Mouse (Mus musculus) mouse embryonic stem cell (cell line): ENCODE data around the gene 2810459M11Rik.

Experiments used
- in situ Hi-C, 2 experiments: fragments of 300-500 bp; cut with MboI; formaldehyde crosslinking; loops; 1 replicate in 1 of 2; 3 replicates in 1 of 2; pipeline ENCODE4 v1.14.3; 2019 to 2020; ENCODE audit warnings: low sequenced_read_pairs in 2 of 2, low pct_unique_long_range_greater_than_20kb in 1 of 2, mixed read lengths in 1 of 2; ENCODE audit not compliant: unreplicated experiment in 1 of 2

2810459M11Rik gene

GRCm38 (mm10) chr1:86046833-86047563 is 1.3 kb downstream of the 2810459M11Rik start:
- in situ Hi-C loops, result no loop called here

GRCm38 (mm10) chr1:86048231-86048630 is 2.6 kb downstream of the 2810459M11Rik start:
- in situ Hi-C loops, result no loop called here

GRCm38 (mm10) chr1:86048744-86049143 is 3.1 kb downstream of the 2810459M11Rik start:
- in situ Hi-C loops, result no loop called here

GRCm38 (mm10) chr1:86053198-86053921 is 7.7 kb downstream of the 2810459M11Rik start:
- in situ Hi-C loops, result no loop called here

GRCm38 (mm10) chr1:86054943-86055342 is 9.3 kb downstream of the 2810459M11Rik start:
- in situ Hi-C loops, result no loop called here

- in situ Hi-C loops, result no loop called here
These were observed 10.6 kb downstream of the 2810459M11Rik start for GRCm38 (mm10) chr1:86056284-86056683.

- in situ Hi-C loops, result no loop called here
These were observed 13.4 kb downstream of the 2810459M11Rik start for GRCm38 (mm10) chr1:86058856-86059769.

- in situ Hi-C loops, result no loop called here
These were observed 16.9 kb downstream of the 2810459M11Rik start for GRCm38 (mm10) chr1:86062523-86062922.

GRCm38 (mm10) chr1:86064271-86064991 is 18.8 kb downstream of the 2810459M11Rik start, which contains the start of gene Psmd1:
Gene Psmd1 (plus strand): TSS chr1:86064387.
- in situ Hi-C loops, result no loop called here

GRCm38 (mm10) chr1:86076565-86076964 is 30.9 kb downstream of the 2810459M11Rik start:
- in situ Hi-C loops, result no loop called here

- in situ Hi-C loops, result no loop called here
These were observed 48.8 kb downstream of the 2810459M11Rik start for GRCm38 (mm10) chr1:86094413-86094812.

- in situ Hi-C loops, result no loop called here
These were observed 59.4 kb downstream of the 2810459M11Rik start for GRCm38 (mm10) chr1:86105054-86105453.
